Mouse (Mus musculus): ENCODE results near the gene Rassf5.
A peak's percentile ranks its signal among the peaks of the same experiment; 100 is the strongest.
"Not testable (repeated sequence)": the region's sequence is repeated elsewhere in the genome, so short reads cannot be mapped to it uniquely, and the experiment has no call there.

Gene Rassf5

DNA sequence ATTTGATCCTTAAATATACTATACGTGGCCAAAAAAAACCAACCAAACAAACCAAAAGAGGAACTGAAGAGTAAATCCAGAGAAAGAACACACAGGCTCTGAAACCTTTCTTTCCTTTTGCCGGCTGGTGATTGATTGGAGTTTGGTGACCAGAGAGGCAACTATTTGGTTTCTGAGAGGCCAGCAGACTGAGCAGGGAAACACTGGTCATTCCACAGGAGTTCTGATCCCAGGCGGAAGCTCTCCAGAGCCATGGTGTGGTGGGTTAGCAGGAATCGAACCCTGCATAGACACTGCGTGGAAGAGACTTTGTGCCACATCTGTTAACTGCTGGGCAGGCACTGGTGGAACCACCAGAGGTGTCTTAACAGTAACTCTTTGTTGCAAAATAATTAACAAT is 67.0 kb downstream of the Rassf5 start:
- no peak for DNase-seq (ENCODE audit: low spot score)

DNA sequence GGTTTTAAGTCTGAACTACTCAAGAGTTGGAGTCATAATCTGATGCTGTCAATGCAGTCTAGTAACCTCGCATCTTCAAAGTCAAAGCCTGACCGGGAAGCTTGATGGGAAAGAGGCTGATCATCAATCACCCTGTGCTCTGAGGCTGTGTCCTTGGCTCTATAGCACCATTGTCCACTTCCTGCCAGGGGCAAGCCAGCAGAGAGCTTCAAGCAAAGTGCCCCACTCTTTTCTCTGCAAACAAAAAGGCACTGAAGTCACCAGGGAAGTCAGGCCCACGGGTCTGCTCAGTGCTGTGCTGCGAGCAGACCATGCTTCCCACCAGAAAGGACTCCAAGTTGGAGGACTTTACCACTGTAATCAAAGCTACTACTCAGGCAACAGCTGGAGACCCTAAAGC is 67.8 kb downstream of the Rassf5 start:
- DNase-seq (ENCODE audit: low spot score) = no peak

DNA sequence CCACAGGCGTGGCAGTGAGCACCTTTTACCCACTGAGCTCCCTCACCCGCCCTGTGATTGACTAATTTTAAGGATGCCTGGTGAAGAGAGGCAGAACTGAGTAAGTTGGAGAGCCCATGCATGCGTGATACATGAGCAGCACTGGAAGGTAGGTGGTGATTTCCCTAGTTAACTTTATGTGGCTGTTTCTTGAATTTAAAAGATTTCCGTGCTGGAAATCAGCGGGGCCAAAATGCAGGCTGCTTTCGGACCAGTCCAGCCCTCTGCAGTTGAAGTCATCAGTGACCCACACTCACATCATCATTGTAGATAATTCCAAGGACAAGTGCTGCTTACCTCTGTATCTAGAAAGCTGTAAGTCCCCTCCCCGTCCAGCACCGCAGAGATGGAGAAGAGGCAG is 69.2 kb downstream of the Rassf5 start:
- no peak for DNase-seq (ENCODE audit: low spot score)

DNA sequence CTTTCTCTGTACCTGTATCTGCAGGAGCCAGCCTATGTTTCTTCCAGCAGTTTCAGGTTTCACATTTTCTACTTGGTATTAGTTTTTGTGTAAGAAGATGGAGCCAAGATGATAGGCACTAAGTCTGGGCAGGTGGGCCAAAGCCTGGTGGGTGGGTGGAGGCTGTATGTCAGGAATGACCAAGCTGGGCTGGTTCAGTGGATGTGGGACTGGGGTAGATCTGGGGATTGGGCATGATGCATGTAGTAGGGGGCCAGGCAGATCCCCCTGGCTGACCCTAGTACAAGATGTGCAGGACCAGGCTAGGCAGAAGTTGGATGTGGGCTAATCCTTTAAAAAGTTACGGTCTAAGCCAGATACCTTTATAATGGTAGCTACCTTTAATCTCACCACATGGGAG is 69.9 kb downstream of the Rassf5 start:
- no peak for DNase-seq (ENCODE audit: low spot score)

DNA sequence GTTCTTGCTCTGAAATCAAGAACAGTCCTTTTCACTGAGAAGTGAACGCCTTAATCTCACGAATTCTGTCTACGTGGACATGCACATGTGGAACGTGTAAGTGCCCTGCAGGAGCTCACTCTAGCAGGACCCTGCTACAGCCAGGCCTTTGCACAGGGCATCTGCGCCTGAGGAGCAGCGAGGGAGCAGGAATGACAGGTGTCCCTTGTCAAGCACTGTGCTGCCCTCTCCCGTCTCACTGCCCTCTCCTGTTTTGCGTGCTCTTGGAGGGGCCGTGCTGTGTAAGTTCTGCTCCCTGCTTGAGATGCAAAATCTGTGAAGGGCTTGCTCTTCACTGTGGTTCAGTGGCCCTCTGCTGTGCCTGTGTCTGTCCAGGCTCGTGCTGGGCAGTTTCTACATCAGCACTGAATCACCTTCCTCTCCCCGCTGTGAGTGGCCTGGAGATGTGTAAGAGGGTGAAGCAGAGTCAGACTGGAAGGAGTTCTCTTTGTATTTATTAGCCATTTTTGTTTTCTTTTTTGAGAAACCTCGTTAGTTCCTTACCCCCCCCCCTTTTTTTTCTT is 70.7 kb downstream of the Rassf5 start:
- DNase-seq (ENCODE audit: low spot score) = no peak

DNA sequence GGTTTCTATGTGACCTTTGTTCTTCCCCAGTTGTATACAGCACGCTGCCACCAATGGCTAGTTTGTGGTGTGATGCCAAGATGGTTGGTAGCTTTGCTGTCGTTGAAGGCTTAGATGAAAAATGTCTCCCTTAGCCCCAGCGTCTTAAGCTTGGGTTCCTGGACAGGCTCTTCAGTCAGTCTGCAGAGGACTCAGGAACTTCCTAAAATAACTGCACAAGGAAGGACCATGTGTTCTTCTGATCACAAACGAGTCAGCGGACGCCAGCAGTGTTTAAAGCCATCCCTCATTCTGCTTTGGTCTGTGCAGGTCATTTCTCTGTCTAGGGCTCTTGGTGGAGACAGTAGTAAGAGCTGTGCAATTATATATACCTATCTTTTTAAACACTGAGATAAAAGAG is 71.2 kb downstream of the Rassf5 start:
- DNase-seq (ENCODE audit: low spot score) = no peak

DNA sequence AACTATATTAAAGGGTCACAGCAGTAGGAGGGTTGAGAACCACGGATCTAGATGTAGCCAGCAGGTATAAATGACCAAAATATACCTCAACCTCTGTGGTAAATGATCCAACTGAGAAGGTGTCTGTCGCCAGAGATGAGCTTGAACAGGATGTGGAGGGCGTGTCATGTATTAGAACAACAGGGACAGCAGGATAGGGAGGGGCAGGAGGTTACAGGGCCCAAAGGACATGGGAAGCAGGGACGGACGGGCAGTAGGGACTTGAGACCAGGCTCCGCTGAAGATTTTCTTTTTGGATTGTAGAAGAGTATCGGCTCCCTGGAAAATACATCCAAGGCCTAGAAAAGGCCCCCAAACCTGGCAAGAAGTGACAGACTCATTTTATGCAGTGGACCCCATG is 72.1 kb downstream of the Rassf5 start:
- no peak for DNase-seq (ENCODE audit: low spot score)

DNA sequence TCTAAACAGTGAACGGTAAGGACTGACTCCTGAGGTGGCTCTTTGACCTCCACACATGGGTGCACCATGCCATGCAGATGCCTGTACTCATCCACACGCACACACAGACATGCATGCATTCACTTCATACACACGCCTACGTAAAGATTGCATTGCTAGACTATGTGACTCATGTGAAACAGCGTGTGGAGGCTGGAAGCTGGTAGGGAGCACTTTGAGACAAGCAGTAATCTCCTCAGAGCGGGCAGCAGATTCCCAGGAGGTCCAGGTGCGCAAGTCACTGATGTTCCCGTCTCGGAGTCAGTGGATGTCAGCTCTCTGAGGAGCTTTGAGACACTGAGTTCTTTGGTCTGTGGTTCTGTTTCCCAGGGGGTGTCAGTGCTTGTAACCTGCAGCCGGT is 77.4 kb downstream of the Rassf5 start:
- no peak for DNase-seq (ENCODE audit: low spot score)

DNA sequence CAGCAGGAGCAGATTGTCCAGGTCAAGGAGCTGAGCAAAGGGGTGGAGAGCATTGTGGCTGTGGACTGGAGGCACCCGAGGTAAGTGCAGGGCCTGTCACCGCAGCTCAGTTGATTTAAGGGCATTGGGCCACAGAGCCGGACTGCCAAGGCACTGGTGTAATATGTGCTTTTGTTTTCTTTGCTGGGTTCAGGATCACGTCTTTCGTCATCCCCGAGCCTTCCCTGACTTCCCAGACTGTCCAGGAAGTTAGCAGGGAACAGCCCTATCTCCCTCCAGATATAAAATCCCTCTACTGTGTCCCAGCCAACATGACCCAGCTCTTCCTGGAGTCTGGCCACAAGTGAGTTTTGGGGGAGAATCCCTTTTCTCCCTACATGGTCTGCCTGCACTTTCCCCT is 80.6 kb downstream of the Rassf5 start:
- DNase-seq (ENCODE audit: low spot score) = no peak

DNA sequence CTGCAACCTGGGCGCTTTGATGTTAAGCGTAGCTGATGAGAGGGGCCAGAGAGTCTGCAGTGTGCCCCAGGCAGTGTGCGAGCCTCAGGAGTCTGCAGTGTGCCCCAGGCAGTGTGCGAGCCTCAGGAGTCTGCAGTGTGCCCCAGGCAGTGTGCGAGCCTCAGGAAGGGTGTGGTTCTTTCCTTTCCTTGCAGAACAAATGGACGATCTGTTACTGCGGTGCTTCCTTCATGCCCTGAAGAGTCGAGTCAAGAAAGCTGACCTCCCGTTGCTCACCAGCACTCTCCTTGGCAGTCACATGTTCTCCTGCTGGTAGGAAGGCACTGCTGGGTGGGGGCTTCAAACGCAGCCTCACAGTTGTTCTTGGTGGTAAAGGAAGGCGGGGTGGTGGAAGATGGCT is 84.0 kb downstream of the Rassf5 start:
- no peak for DNase-seq (ENCODE audit: low spot score)

DNA sequence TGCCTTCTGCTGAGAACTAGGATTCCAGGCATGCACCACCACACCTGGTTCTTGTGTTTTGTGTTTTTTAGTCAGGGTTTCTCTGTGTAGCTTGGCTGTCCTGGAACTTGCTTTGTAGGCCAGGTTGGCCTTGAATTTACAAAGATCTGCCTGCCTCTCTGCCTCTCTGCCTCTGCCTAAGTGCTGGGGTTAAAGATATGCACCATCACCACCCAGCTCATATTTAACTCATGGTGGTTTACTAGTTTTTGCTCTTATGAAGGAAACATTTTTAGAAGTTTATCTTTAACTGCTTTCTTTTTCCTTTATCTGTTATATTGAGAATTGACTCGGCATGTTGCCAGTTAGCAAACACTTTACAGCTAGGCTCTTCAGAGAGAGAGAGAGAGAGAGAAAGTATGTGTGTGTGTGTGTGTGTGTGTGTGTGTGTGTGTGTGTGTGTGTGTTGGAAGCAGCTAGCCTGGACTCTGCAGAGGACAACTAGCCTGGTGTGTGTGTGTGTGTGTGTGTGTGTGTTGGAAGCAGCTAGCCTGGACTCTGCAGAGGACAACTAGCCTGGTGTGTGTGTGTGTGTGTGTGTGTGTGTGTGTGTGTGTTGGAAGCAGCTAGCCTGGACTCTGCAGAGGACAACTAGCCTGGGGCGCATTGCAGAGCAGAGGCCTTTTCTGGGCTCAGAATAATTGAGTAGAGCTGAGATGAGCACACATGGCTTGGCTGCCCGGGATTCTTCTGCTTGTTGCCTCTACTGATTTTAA is 85.3 kb downstream of the Rassf5 start:
- DNase-seq (ENCODE audit: low spot score) = not testable (repeated sequence)

DNA sequence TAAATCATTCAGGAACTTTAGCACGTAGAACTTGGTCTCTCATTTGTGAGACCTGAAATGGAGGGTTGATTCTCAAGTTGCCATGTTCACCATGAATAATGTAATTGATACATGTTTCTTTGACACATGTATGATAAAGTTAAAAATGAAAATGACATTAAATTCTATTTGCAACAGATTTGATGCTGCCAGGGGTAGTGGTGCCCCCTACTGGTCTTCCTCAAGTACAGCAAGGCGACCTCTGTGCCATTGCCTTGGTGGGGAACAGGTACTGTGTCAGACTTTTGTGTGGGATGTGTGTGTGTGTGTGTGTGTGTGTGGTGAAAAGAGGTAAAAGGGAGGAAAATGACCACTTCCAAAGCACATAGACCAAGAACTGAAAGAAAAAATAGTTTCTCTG is 89.6 kb downstream of the Rassf5 start:
- DNase-seq (ENCODE audit: low spot score) = no peak

DNA sequence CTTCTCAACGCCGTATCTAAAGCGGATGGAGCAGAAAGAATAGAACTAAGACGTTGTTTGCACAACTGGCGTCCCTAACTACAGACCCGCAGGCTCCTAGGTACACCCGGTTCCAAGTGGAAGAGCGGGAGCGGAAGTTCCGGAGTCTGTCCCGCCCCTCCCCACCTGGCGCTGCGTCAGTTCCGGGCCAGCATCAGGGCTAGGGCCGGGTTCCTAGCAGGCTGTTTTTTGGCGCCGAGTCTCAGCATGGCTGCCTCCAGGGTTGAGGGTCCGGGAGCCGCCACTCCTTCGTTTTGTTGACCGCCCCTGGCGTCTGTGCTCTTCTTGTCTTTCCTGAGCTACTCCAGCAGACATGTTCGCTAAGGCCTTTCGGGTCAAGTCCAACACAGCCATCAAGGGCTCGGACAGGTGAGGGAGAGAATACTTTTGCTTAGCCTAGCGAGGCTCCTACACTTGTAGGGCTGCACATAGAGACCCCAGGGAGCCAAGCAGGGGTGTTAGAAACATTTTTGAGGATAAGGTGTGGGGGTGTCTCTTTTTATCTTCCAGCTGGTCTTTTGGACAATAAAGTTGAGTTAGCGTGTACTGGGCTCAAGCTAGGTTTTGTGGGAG is 91.9 kb downstream of the Rassf5 start, which contains the start of gene Eif2d:
Gene Eif2d, plus strand, starts transcription at position 164 of the 612 bp plus-strand sequence.
- peak; percentile 87 for DNase-seq (ENCODE audit: low spot score)

DNA sequence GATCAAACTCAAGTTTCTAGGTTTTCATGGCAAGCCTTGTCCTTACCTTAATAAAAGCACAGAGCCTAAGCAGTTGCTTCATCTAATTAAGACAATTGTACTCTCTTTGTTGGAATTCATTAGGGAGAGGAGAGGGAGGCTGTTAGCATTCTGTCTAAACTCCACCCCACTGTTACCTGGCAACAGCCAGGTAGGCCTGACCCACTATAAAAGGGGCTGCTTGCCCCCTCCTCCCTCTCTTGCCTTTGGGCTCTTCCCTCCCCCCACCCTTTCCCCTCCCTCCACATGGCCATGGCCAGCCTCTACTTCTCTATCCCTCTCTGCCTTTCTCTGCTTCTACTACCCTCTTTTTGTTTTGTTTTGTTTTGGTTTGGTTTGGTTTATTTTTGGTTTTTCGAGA is 95.6 kb downstream of the Rassf5 start:
- DNase-seq (ENCODE audit: low spot score) = no peak

DNA sequence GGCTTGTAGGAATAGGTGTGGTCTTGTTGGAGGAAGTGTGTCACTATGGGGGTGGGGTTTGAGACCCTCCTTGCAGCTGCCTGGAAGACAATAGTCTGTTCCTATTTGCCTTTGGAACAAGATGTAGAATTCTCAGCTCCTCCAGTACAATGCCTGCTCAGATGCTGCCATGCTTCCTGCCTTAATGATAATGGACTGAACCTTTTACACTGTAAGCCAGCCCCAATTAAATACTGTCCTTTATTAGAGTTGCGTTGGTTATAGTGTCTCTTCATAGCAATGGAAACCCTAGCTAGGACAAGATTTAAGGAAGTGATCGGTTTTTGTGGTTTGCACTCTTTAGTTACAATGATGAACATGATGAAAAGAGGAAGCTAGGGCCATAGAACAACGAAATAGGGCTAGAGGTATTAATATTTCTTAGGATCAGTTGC is 98.9 kb downstream of the Rassf5 start:
- no peak for DNase-seq (ENCODE audit: low spot score)

DNA sequence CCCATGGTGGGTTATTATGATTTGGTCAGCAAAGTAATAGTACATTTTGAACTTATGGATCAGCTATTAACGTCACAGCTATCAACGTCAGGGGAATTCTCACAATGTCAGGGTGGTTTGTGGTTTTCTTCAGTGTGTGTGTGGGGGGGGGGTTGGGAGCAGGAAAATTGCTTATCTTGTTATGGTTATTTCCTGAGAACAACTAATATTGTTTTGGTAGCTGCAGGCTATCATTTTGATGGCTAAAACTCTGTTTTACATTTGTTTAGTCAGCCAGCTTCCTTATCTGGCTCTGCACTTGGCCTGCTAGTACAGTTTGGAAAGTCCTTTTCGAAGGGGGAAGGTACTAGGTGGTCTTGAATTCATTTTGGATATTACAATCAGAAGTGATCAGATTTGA is 99.8 kb downstream of the Rassf5 start:
- not testable (repeated sequence) for DNase-seq (ENCODE audit: low spot score)

DNA sequence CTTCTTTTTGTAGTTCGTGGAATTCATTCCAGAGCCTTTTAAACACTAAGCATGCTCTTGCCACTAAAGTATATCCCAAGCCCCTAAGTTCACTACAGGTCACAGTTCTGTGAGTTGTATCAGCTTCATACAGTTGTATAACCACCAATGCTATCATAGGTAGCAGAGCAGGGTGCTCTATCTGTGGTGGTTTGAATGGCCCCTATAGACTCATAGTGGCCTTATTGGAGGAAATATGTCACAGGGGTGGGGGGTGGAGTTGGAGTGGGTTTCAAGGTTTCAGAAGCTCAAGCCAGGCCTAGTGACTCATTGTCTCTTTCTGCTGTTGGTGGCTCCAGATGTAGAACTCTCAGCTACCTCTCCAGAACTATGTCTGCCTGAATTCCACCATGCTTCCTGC is 102.6 kb downstream of the Rassf5 start:
- DNase-seq (ENCODE audit: low spot score) = no peak

DNA sequence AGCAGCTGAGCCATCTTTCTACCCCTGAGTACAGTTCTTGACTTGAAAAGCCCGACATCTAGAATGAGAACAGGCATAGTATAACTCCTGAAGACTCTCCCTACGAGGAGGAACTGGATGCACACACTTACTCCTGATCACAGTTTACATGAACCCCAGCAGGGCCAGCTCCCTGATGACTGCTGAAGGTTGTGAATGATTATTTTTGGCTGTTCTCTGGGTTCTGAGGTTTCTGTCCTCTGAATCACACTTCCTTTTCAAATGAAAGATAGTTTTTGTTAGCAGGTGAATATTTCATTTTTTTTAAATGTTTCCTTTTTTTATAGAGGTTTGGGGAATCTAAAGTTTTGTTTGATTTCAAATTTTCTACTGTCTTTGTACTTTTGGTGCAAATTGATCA is 103.6 kb downstream of the Rassf5 start:
- no peak for DNase-seq (ENCODE audit: low spot score)

DNA sequence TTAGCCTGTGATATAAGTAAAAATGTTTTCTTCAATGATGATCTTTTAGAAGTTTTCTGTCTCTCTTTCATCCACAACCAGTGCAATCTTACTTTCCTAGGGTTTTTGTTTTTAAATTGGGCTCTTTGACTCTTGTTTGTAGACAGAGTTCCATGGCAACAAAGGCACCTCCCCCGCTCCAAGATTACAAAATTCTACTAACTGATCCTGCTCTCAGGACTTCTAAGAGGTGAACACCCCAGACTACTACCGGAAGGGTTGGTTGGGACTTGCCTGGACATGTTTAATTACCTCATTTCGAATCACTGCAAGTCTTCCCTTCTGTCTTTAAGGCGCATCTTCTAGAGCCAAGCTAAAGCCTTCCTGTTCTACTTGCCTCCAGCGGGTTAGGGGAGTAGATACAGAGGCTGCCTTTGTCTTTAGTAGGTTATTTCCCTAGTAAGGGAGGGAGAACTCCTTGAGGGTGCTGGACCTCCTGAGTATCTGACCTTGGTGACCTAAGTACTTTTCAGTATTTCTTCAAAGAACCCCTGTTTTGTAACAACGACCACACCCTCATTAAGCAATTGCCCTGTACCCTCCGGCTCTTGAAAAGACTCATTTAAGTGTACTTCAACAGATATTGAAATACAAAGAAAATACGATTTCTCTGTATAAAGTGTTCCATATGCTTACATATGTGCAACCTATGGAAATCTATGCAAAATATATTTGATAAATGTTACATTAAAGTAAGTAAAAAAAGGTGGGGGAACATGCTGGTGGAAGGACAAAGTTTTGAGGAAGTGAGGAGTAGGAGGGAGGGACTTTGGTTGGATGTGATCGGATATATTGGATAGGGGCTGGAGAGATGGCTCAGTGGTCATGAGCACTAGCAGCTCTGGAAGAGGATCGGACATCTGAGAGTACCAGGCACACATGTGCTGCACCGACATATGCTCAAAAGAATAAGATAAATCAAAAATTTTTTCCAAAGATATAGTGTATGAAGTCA is 105.7 kb downstream of the Rassf5 start:
- peak; percentile 47 for DNase-seq (ENCODE audit: low spot score)

DNA sequence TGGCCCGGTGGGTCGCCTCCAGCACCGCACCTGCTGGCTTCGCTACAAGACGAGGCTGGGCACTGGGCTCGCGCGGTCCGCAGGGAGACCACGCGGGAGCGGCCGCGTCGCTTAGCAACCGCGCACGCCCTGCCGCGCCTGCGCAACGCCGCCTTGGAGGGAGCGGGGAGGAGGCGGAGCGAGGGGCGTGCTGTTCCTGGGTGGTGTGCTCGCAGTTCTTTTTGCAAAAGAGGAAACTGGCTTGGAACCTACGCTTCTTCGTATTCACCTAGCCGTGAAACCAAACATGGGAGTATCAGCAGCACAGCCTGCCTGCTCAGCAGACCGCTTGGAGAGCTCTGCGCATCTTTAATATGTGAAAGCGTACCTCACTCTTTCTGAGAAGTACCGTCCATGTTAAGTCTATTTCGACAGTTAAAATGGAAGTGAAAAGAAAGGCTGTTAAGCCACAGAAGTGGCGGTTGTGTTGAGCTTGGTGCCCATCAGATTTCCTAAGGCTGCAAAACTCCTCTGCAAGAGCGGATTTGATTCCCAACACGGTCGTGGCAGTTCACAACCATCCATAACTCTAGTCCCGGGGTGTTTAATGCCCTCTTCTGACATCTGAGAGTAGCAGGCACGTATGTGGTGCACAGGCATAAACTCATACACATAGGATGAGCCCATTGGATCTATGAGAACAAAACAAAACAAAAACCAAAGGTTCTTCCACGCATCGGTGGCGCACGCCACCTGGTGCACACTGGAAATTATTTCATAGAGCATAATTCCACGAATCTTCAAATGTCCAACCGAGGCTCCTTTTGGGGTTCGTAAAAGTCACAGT is 106.7 kb downstream of the Rassf5 start, which contains the start of gene Dyrk3:
Gene Dyrk3, minus strand, starts transcription at position 150 of the 826 bp plus-strand sequence.
- DNase-seq (ENCODE audit: low spot score) = peak; percentile 90

DNA sequence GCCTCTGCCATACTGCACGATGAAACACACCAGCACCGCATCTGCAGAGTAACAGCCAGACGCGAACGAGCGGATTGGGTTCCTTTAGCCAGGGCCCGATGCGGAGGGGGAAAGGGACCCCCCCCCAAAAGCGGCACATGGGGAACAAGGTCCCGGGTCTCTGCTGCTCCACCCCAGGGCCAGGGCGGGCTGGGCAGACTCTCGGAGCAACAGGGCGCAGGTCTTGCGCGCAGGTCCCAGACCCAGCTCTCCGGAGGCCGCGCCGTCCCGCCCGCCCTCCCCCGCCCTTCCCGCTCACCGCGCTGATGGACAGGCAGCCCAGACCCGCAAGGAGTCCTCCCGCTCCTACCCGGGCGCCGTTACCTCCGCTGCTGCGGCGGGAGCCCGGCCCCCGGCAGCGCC is 107.3 kb downstream of the Rassf5 start:
- DNase-seq (ENCODE audit: low spot score) = no peak

Data from yolk sac, embryonic 10.5 days (tissue).